Mouse (Mus musculus) common myeloid progenitor, adult 5-6 weeks (primary cell): ENCODE measurements around the gene Dynll1. TPM values are rescaled to one million over a fixed set of nuclear protein-coding genes. Genes with fewer than 3 reads are reported as not detected.

Experiments
- ATAC-seq: replicated peaks from 2 replicates; pipeline ENCODE4 v1.8.0; 2016; ENCODE audit warnings: low read depth, mild to moderate bottlenecking, moderate TSS enrichment, inconsistent platforms; ENCODE audit not compliant: poor library complexity, severe bottlenecking
- total RNA-seq: library from RNA; stranded (forward); fragments of 200-1000, 187-1606 nt; gene quantifications from 2 replicates; pipeline ENCODE4 v1.2.3, GENCODE M21; 2017

The Dynll1 gene
- total RNA-seq, 1 experiment from 2014 or later, result 257 TPM

DNA sequence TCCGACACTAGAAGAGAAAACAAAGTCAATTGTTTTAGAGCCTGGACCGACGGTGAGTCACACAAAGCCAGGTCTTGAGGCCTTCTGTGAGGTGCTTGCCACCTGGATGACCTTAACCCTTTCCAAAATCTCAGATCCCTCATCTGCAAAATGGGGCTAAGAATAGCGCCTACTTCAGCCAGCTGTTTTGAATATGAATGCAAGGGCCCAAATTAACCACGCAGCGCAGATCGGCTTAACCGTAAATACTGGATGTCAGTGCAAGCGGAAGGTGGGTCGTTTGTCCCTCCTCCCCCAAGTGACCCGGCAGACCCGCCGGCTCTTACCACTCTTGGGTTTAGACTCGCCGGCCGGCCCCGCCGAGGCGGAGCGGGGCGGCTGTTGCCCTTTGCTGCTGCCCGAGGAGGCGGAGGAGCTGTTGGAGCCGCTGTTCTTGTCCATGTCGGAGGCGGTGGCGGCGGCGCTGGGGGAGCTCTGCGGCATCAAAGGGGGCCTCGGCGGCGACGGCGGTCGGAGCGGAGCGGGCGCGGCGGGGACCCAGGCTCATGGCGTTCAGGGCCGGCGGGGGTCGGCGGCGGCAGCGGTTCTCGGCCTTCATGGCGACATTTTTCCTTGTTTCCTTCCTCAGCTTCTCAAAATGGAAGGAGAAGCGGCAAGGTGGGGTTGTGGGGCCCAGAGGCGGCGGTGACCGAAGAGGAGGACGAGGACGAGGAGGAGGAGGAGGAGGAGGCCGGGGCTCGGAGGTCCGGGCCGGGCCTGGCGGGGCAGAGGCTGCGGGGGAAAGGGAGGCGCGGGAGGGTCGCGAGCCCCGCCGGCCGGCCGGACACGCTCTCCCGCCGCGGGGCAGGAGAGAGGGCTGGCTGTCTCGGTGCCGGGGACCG, 28.6 kb downstream of the Dynll1 start:
- no peak for ATAC-seq

DNA sequence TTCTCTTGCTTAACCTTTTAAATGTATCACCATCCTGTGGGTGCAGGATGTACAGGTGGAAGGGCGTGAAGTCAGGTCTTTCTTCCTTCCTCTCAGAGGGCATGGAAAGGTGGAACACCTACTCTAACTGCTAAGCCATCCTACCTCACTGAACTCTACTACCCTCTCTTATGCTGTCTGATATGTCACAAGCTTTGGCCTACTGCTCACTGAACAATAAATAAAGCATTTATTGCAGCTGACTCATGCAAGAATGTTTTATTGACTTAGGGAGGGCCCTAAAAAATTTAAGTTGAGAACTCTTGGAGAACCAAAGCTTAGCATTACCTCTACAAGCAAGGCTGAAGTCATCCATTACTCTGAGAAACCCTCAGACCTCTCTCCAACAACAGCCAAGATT, 30.8 kb downstream of the Dynll1 start:
- ATAC-seq, result no peak

DNA sequence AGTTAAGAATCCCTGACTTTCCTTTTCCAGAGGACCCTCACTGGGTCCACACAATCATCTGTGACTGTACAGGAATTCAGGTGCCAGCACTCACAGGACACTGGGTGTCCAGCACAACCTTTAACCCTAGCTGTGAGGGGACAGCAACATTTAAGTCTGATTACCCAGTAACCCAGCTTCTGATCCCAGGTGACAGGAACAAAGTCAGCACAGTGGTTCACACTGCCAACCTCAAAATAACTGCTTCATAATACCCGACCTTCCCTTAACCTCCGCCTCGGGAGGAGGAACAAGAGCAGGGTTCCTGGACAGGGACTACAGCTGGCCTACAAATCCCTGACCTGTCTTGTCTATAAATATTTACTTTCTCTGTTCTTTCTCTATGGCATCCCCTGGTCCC, 32.5 kb downstream of the Dynll1 start:
- ATAC-seq, result no peak

DNA sequence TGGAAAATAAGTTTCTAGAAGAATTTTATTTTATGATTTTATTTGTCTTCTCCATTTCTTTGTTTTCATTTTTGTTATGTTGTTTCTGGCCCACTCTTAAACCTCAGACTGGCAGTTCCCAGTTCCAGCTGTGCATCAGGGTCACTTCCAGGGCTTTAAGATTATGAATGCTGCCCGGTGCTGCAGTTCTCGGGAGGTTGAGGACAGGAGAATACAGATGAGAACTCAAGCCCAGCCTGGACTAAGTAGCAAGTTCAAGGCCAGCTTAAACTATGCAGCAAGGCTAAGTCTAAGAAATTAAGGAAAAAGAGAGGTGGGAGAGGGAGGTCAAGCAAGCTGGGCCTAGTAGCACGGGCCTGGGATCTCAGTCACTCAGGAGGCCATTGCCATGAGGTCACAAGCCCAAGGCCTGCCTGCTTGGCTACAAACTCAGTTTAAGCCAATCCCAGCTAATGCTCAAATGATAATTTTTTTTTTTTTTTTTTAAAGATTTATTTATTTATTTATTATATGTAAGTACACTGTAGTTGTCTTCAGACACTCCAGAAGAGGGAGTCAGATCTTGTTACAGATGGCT, 33.2 kb downstream of the Dynll1 start:
- no peak for ATAC-seq

DNA sequence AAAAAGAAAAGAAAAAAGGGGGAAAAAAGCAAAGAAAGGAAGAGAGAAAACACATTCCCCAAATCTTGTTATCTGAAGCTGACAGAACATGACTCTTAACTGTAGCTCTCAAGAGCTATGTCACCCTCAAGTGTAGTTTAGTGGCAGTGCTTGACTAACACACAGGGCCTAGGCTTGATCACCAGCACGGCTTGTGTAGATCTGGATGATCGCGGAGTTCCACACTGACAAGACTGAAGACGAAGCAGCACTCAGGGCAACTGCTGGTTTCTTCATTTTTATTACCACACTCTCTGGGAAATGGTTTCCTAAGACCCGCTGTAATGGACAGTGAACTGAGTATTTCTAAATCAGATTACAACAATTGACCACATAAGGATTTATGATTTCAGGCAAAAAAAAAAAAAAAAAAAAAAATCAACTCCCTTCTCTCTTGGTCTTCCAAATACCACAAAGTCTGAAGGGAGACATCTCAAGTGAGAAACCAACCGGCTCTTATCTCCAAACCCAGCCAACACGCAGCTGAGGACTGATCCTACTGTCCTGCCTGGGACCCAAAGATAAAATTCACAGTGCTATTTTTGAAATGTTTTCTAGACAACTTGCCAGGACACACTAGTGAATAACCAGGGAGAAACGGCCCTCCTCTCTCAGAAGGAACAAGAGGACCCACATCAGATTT, 33.9 kb downstream of the Dynll1 start:
- peak; percentile 77 for ATAC-seq

DNA sequence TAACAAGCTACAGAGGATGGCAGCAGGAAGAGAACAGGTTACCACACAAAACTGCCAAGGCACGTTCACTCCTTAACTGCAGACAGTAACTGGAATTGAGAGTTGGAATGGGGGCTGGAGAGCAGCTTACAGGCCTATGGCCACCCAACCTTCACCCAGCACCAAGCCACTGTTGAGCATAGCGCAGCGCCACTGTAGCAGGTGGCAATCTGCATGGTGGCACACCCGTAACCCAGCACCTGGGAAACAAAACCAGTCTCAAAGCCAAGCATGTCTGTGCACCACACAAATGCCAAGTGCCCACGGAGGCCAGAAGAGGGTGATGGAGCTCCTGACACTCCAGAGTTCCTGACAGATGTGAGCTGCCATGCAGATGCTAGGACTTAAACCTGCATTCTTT, 34.5 kb downstream of the Dynll1 start:
- ATAC-seq, result no peak

DNA sequence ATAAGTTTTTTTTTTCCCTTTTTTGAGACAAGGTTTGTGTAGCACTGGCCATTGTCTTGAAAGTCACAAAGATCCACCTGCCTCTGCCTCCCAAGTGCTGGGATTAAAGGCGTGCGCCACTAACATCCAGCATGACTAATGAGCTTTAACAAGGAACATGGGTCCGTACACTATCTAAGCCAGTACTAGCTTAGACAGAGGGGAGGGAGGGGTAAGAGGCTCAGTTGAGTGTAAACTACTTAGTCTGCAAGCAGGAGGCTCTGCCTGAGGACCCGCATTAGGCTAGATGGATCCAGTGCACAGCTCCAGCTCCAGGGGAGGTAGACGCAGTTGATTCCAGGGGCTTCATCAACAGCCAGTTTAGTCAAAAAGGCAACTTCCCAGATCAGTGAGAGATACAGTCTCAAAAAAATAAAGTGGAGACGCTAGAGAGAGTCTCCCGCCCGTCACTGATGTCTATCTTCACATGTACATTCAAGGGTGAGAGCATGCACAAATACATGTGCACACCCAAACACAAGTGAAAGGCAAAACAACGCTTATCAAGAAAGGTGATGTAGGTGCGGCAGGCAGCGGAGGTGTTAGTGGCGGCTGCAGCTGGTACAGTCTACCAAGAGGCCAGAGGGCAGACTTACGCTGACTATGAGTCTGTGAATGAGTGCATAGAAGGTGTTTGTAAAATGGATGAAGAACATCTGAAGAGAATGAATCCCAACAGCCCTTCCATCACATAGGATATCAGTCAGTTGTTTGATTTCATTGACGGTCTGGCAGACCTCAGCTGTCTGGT, 38.1 kb downstream of the Dynll1 start:
- ATAC-seq, result no peak

DNA sequence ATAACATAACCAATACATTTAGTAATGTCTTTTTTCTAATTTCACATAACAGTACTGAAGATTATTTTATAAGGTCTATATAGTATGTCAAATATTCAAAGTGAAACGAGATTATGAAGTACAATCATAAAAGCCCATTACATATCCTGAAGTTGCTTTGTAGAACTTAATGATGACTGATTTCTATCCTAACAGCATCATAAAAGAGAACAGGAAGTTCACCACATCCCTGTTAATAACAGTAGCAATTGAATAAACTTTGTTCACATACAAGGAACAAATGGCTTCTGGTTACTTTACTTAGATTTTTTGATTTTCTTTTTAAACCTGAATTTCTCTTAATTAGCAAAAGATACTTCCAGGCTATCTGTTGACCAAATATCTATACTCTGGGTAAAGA, 38.9 kb downstream of the Dynll1 start:
- ATAC-seq, result no peak

DNA sequence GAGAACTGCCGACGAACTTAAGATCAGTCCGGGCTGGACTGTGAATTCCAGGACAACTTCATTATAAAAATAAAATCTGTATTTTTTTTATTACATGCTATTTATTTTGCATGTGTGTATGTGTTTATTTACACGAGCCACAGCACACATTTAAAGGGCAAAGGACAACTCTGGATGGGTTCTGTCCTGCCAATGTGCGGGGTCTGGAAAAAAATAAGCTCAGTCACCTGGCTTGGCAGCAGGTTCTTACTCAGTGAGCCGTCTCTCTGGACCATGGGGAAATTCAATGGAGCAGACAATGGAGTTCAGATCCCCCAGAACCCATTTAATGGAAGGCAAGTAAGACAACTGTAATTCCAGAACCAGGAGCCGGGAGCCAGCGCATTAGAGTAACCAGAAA, 39.7 kb downstream of the Dynll1 start:
- ATAC-seq, result no peak

DNA sequence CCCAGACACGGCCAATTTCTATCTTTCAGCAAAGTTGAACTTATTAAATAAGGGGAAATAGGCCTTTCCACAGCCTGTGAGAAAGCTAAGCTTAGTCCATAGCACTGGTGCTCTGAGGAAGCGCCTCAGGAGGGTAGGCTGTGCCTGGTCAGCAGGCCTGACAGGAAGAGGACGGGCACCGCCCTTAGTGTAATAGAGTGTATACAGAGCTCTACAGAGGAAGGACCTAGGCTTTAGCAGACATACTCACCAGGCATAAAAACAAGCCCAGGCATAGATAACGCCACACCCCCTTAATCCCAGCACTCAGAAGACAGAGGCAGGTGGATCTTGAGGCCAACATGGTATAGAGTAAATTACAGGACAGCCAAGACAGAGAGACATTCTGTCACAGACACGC, 40.4 kb downstream of the Dynll1 start:
- no peak for ATAC-seq

DNA sequence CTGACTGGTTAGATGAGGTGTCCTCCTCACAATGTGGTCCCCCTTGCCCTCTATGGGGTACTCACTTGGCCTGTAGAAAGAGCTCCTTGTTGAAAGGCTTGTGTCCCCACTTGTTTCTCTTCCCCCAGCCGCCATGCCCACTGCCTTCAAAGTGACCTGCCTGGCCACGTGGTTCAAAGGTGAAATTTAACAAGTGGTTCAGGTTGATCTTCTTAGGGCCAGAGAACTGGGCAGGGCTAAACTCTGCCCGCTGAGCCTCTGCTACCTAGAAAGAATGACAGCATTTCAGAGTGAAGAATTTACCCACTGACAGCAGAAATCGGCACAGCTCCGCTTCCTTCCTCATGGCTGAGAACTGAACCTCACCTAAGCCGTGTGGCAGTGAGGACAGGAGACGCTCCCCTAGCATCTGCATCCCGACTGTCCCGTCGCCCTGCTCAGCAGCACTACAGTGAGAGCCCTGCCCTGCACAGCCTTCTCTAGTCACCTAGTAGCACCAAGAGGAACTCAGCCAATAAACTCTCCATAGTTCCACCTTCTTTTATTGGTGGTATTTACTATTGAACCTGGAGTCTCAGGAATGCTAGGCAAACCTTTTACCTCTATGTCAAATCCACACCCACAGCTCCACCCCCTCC, 43.8 kb downstream of the Dynll1 start:
- no peak for ATAC-seq

DNA sequence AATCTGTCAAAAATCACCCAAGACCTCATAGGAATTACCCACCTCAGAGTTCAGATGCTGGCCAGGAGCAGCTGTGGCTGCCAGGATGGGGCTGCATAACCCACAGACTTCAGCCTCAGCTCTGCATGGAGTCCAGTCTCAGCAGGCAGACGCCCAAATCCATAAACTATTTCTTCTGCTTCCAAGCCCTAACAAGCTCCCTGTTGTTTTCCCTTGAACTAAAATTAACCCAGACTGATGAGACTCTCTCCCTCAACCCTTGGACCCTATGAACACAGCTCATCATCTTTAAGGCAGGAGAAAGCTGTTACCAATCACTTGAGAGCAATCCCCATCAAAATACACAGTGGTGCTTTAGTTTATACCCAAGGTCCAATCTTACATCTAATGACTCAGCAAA, 45.3 kb downstream of the Dynll1 start:
- no peak for ATAC-seq

Other genes with a start within 250 kb of the Dynll1 start
- gene Gm10401, start 202.7 kb downstream of the Dynll1 start, total RNA-seq, result 1.2 TPM in 1 of 2 replicates, not detected in the other
- 19.5 and 32.2 TPM in 2 replicates for gene Acads, start 181.7 kb downstream of the Dynll1 start, total RNA-seq
- gene Unc119b, start 166.0 kb downstream of the Dynll1 start, total RNA-seq, result 11.1 and 14.7 TPM in 2 replicates
- gene Mlec, start 142.8 kb downstream of the Dynll1 start, total RNA-seq, result 186 and 210 TPM in 2 replicates
- gene Cabp1, start 106.6 kb downstream of the Dynll1 start, total RNA-seq, result not detected in 2 replicates
- gene Pop5, start 65.2 kb downstream of the Dynll1 start, total RNA-seq, result 75.6 and 104 TPM in 2 replicates
- 56.3 and 72.0 TPM in 2 replicates for gene Rnf10, start 28.1 kb downstream of the Dynll1 start, total RNA-seq
- gene Coq5, start 21.3 kb downstream of the Dynll1 start, total RNA-seq, result 38.4 and 43.7 TPM in 2 replicates
- 74.3 and 92.1 TPM in 2 replicates for gene Srsf9, start 26.2 kb upstream of the Dynll1 start, total RNA-seq
- 15.0 and 19.9 TPM in 2 replicates for gene Gatc, start 40.2 kb upstream of the Dynll1 start, total RNA-seq
- gene Triap1, start 40.2 kb upstream of the Dynll1 start, total RNA-seq, result 18.7 and 19.6 TPM in 2 replicates
- 79.8 and 95.6 TPM in 2 replicates for gene Cox6a1, start 48.0 kb upstream of the Dynll1 start, total RNA-seq
- not detected in 2 replicates for gene Msi1, start 128.6 kb upstream of the Dynll1 start, total RNA-seq
- not detected in 2 replicates for gene Pla2g1b, start 165.3 kb upstream of the Dynll1 start, total RNA-seq
- gene Sirt4, start 183.7 kb upstream of the Dynll1 start, total RNA-seq, result 3.6 and 14.3 TPM in 2 replicates
- 31.2 and 72.4 TPM in 2 replicates for gene Pxn, start 205.7 kb upstream of the Dynll1 start, total RNA-seq